Mouse (Mus musculus): Measurements from ENCODE around the gene Trim44.

The Trim44 gene

GRCm38 (mm10) chr2:102406324-102407304, 1.0 kb downstream of the Trim44 start:
- no peak for DNase-seq

- no peak for DNase-seq
Observed at GRCm38 (mm10) chr2:102403982-102404381, 3.6 kb downstream of the Trim44 start.

GRCm38 (mm10) chr2:102403306-102403705, 4.3 kb downstream of the Trim44 start:
- no peak for DNase-seq

GRCm38 (mm10) chr2:102401352-102401692, 6.3 kb downstream of the Trim44 start:
- DNase-seq = no peak

- peak; percentile 86 for DNase-seq
Observed at GRCm38 (mm10) chr2:102400605-102401351, 6.8 kb downstream of the Trim44 start.

GRCm38 (mm10) chr2:102399864-102400604, 7.6 kb downstream of the Trim44 start:
- DNase-seq = no peak

GRCm38 (mm10) chr2:102396493-102396892, 11.1 kb downstream of the Trim44 start:
- DNase-seq = no peak

GRCm38 (mm10) chr2:102393457-102393856, 14.2 kb downstream of the Trim44 start:
- no peak for DNase-seq

GRCm38 (mm10) chr2:102385328-102385902, 22.2 kb downstream of the Trim44 start:
- DNase-seq = no peak

- DNase-seq = no peak
Observed at GRCm38 (mm10) chr2:102384496-102384895, 23.1 kb downstream of the Trim44 start.

GRCm38 (mm10) chr2:102384057-102384456, 23.6 kb downstream of the Trim44 start:
- DNase-seq = no peak

- DNase-seq = no peak
Observed at GRCm38 (mm10) chr2:102383069-102383834, 24.4 kb downstream of the Trim44 start.

GRCm38 (mm10) chr2:102382519-102382918, 25.1 kb downstream of the Trim44 start:
- DNase-seq = no peak

- DNase-seq = no peak
Observed at GRCm38 (mm10) chr2:102380581-102380980, 27.0 kb downstream of the Trim44 start.

- DNase-seq = no peak
Observed at GRCm38 (mm10) chr2:102378928-102379327, 28.7 kb downstream of the Trim44 start.

- DNase-seq = no peak
Observed at GRCm38 (mm10) chr2:102378381-102378780, 29.2 kb downstream of the Trim44 start.

GRCm38 (mm10) chr2:102377370-102377769, 30.3 kb downstream of the Trim44 start:
- DNase-seq = no peak

- DNase-seq = no peak
Observed at GRCm38 (mm10) chr2:102373406-102374105, 34.1 kb downstream of the Trim44 start.

- DNase-seq = no peak
Observed at GRCm38 (mm10) chr2:102372690-102373089, 34.9 kb downstream of the Trim44 start.

- DNase-seq = no peak
Observed at GRCm38 (mm10) chr2:102371332-102371731, 36.3 kb downstream of the Trim44 start.

GRCm38 (mm10) chr2:102365983-102366545, 41.6 kb downstream of the Trim44 start:
- no peak for DNase-seq

Data from lung, postnatal 14 days (tissue).